Mouse (Mus musculus): ENCODE results near the gene Rnf212b. TPM values are rescaled to one million over a fixed set of nuclear protein-coding genes. Genes with fewer than 3 reads are reported as not detected.

Gene Rnf212b
- total RNA-seq, 2 experiments from 2014 or later: not detected

GRCm38 (mm10) chr14:54795901-54796300 lies 18.0 kb upstream of the Rnf212b start:
- no peak for DNase-seq (ENCODE audit: low spot score in 2 of 2)

DNA sequence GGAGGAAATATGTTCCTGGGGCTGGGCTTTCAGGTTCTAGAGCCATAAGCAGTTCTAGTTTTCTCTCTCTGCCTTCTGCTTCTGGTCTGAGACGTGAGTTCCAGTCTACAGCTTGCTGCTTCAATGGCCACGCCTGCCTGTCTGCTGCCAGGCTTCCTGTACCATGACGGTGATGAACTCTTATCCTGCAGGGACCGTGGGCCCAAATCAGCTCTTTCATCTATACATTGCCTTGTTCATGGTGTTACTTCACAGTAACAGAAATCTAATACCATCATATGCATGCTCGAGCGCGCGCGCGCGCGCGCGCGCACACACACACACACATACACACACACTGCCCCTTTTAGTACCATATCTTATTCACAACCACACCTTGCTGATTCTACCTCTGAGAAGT lies 17.2 kb upstream of the Rnf212b start:
- DNase-seq (ENCODE audit: low spot score in 2 of 2): no peak

- DNase-seq (ENCODE audit: low spot score in 2 of 2): no peak
Measured at GRCm38 (mm10) chr14:54799686-54800085, 14.3 kb upstream of the Rnf212b start.

DNA sequence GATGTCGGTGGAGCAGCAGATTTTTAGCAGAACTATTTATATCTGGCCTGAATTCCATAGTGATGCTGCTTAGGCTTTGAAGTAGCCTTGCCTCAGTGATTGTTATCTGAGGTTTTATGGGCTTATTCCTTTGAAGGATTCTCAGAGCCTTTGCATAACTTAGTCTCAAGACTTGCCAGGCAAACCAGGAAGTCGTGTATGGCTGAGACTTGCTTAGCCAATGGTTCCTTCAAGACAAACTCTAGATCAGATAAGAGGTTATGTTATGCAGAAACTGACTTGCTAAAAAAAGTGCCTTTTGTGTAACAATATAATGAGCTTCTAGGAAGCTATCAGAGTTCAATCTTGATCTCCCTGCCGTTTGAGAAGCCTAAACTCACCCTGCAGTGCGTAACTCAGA lies 11.5 kb upstream of the Rnf212b start:
- no peak for DNase-seq (ENCODE audit: low spot score in 2 of 2)

- DNase-seq (ENCODE audit: low spot score in 2 of 2): no peak
Measured at GRCm38 (mm10) chr14:54806124-54806523, 7.8 kb upstream of the Rnf212b start.

DNA sequence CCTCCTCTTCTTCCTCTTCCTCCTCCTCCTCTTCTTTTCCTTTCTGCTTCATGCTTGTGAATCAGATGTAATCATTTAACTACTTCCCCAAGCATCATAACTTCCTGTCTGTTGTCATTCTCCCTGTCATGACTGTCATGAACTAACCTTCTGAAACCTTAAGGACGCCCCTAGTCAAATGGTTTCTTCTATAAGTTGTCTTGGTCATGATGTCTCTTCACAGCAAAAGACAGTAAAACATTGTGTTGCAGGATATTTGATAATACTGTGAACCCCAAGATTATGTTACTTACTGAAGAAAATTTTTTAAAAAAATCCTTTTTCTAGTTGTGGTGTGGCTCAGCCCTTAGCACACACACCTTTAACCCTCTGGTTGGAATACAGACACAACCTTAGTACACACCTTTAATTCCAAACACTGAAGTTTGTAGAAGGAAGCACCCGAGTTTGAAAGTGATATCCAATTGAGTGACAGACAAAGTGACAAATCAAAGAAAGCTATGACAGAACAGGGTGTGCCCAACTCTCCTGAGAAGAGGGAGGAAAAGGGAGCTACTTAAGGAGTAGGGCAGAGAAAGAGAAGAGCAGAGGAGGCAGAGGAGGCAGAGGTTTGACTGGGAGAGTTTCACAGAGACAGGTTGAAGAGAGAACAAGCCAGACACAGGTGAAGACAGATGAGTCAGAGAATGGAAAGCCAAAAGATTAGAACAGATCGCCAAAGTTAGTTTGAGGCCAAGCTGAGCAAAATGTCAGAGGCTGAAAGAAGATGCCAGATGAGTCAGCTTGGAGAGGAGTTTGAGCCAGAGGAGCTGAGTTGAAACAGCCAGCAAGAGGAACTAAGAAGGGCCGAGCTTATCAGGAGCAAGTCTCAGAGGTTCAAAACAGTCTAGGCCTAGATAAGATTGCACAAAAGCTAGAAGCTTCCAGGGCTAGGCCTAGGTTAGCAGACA lies 4.9 kb upstream of the Rnf212b start:
- DNase-seq (ENCODE audit: low spot score in 2 of 2): no peak

DNA sequence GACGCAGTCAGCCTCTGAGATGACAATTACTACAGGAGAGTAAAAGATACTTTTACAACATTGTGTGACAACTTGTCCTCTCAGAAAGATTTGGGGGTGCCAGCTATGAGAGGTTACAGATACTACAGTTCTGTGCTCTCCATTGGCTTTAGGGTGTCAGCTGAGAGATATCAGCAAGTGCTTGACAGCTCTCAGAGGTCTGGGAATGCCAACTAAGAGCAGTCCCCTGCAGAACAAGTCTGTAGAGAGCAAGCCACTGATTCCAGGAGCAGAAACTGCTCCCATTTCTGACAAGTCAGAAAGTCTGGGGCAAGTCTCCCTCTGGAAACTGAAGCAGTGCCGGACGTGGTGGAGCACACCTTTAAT lies 4.3 kb upstream of the Rnf212b start:
- no peak for DNase-seq (ENCODE audit: low spot score in 2 of 2)

GRCm38 (mm10) chr14:54815737-54816136 lies 1.8 kb downstream of the Rnf212b start:
- no peak for DNase-seq (ENCODE audit: low spot score in 2 of 2)

GRCm38 (mm10) chr14:54817791-54818190 lies 3.9 kb downstream of the Rnf212b start:
- DNase-seq (ENCODE audit: low spot score in 2 of 2): peak; percentile 43 to 60

GRCm38 (mm10) chr14:54822301-54822700 lies 8.4 kb downstream of the Rnf212b start:
- DNase-seq (ENCODE audit: low spot score in 2 of 2): no peak

DNA sequence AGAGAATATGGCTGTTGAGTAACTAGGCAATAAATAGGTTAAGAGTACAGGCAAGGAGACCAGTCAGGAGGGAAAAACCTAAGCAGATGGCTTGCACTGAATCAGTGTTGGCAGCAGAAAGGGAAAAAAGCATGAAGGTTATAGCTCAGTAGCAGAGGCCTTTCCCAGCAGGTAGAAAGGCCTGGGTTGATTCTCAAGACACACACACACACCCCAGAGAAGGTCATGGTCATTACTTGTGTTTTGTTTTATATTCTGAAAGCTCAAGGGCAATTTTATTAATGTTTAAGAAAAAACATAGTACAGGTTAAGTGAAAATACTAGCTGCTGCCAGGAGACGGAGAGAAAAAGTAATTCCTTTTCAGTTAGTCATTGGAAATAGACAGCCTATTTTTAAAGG lies 9.8 kb downstream of the Rnf212b start:
- DNase-seq (ENCODE audit: low spot score in 2 of 2): no peak

GRCm38 (mm10) chr14:54843461-54843860 lies 29.5 kb downstream of the Rnf212b start:
- no peak for DNase-seq (ENCODE audit: low spot score in 2 of 2)

GRCm38 (mm10) chr14:54855726-54856125 lies 41.8 kb downstream of the Rnf212b start:
- DNase-seq (ENCODE audit: low spot score in 2 of 2): no peak

DNA sequence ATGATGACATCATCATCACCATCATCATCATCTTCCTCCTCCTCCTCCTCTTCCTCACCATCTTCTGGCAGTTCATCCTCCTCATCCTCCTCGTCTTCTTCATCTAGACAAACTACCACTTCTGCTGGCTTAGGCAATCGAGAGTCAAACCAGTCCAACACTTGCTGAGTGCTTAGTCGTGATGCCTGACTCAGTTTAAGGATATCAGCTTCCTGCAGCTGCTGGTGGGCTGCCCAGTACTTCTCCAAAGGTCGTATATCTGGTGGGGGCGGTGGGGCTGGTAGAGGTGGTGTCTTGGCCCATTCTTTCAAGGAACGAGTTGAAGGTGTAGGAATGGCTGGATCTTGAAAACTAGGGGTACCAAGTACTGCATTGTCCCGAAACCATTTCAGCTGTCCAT lies 42.8 kb downstream of the Rnf212b start:
- no peak for DNase-seq (ENCODE audit: low spot score in 2 of 2)

- peak in 1 of 2 experiments; percentile 28 for DNase-seq (ENCODE audit: low spot score in 2 of 2)
Measured at GRCm38 (mm10) chr14:54857891-54858290, 44.0 kb downstream of the Rnf212b start.

GRCm38 (mm10) chr14:54860511-54860910 lies 46.6 kb downstream of the Rnf212b start:
- DNase-seq (ENCODE audit: low spot score in 2 of 2): peak; percentile 62 to 70

DNA sequence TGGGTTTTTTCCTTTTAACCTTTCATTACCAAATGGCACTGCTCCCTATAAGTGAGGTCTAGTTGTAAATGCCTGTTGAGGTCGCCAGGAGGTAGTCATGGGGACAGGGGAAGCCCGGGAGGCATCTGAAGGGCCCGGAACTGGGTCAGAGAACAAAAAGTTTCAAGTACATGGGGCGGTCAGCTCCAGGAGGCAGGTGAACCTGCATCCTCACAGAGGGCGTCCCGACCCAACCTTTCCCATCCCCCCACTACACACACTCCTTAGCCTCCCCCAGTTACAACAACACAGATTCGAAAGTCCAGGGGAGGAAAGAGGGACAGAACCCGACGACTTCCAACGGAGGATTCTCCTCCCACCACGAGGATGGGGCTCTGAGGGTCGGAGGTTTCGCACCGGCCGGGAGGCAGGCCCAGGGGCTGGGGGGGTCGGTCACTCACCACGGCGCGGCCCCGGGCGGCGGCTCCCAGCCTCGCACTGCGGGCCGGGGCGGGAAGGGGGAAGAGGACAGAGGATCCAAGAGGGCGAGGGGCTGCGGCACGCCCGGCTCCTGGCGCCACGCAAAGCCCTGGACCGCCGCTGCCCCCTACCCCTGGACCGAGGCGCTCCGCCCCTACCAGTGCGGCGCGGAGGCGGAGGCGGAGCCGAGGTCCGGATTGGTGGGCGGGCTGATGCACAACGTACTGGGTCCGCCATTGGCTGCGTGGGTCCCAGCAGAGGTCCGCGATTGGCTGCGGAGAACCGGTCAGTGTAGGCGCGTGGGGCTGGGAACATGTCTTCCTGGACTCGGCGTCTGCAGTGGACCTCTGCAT lies 49.8 kb downstream of the Rnf212b start:
- DNase-seq (ENCODE audit: low spot score in 2 of 2): peak; percentile 88 to 93

DNA sequence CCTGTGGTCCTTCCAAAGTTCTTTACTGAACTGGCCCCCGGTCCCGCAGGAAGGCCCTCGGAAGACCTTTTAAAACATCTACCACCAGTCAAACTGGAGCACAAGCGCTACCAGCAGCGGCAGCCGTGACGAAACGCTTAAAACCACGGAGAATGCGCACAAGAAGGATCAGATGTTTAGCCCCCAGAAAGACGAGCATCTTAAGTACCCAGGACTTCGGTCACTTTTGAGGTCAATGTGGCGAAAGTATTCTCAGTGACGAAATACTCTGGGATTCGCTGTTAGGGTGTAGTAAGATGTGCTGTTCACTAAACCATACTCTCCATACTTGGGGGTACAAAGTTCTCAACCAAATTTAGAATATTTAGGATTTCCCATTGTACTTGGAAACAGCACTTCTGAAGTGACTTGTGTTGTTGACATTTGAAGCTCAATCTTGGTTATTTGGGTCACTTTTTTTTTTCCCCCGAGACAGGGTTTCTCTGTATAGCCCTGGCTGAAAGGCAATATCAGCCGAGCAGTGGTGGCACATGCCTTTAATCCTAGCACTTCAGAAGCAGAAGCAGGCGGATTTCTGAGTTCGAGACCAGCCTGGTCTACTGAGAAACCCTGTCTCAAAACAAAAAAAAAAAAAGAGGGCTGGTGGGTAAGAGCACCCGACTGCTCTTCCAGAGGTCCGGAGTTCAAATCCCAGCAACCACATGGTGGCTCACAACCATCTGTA lies 50.5 kb downstream of the Rnf212b start:
- no peak for DNase-seq (ENCODE audit: low spot score in 2 of 2)

GRCm38 (mm10) chr14:54865626-54866025 lies 51.7 kb downstream of the Rnf212b start:
- DNase-seq (ENCODE audit: low spot score in 2 of 2): no peak

DNA sequence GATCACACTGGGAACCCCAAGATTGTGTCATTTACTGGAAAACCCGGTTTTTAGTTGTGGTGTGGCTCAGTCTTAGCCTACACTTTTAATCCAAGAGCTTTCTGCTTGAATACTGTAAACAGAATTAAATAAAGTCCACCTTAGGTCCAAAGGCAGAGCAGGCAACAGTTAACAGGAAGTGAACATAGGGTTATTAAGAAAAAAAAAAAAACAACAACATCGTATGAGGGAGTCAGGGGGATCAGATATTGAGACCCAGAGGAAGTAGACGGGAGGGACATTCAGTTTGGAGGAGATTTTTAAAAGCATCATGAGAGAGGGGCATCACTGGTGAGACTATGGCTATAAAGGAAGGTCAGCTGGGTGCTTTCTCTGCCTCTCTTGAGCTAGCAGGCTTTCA lies 52.3 kb downstream of the Rnf212b start:
- no peak for DNase-seq (ENCODE audit: low spot score in 2 of 2)

- no peak for DNase-seq (ENCODE audit: low spot score in 2 of 2)
Measured at GRCm38 (mm10) chr14:54866936-54867335, 53.0 kb downstream of the Rnf212b start.

GRCm38 (mm10) chr14:54868026-54868425 lies 54.1 kb downstream of the Rnf212b start:
- no peak for DNase-seq (ENCODE audit: low spot score in 2 of 2)
